Mouse (Mus musculus) spleen, postnatal 4 days (tissue): Measurements from ENCODE around the gene Ppp1r32.

ENCODE experiments used
- DNase-seq, 2 experiments: peaks; one replicate each; pipeline ENCODE4 v3.0.0; 2022; ENCODE audit warnings: low spot score in 2 of 2

Ppp1r32 gene

DNA sequence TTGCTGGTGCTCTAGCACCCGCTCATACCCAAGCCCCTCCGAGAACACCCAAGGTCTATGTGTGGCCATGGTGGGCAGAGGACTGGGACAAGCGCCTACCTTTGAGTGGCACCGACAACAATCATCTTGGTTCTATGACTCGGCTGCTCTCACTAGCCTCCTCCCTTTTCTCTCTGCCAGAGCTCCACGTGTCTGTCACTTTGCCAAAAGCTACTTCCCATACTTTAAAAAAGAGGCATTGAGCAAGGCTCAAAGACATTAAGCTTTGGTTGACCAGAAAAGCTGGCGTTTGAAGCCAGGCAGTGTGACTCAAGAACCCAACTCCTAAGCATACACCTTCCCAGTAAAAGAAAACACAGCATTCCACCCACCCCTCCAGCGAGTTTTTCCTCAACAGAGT is 24.6 kb downstream of the Ppp1r32 start:
- no peak for DNase-seq

DNA sequence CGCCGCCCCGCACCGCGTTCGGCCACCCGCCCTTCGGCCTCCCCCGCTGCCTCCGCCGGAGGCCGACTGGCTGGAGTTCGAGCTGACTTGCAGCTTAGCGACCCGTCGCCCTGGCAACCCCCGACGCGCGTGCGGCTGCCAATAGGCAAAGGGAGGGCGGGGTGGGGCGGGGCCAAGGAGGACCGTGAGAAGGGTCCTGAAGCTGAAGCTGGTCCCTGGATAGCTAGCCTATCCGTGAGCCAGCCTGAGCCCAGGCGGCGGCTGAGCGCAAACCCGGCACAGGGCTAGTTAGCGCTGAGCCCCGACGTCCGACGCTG is 25.3 kb downstream of the Ppp1r32 start:
- no peak for DNase-seq

DNA sequence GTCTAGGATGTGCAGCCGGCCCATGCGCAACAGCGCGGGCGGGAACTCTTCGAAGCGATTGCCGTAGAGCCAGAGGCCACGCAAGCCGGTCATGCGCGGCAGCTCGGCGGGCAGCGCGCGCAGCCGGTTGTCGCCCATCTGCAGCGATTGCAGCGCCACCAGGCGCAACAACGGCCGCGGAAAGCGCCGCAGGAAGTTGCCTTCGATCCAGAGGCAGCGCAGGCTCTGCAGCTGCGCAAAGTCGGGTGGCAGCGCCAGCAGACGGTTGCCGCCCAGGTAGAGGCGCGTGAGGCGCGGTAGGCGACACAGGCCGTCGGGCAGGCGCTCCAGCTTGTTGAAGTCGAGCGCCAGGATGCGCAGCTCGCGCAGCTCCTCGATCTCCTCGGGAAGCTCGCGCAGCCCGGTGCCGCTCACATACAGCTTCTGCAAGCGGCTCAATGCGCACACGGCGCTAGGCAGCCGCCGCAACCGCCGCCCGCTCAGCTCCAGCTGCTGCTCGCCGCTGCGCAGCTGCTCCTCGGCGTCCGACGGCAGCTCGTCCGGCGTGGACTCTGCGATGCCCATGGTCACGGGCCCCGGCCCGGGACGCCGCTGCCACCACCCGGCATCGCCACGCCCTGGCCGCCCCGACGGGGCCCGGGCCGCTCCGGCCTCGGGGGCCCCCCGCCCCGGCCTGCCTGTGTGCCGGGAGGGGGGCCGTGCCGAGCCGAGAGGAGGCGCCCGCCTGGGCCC is 25.8 kb downstream of the Ppp1r32 start, which contains the start of gene Lrrc10b:
Lrrc10b (minus strand) TSS at position 722 of the 732 bp plus-strand sequence.
- peak; percentile 53 to 75 for DNase-seq

GRCm38 (mm10) chr19:10455437-10455806 is 27.3 kb downstream of the Ppp1r32 start:
- DNase-seq, result no peak

GRCm38 (mm10) chr19:10454718-10455436 is 27.9 kb downstream of the Ppp1r32 start:
- DNase-seq, result no peak

- peak; percentile 66 to 82 for DNase-seq
These were observed 33.0 kb downstream of the Ppp1r32 start for GRCm38 (mm10) chr19:10449708-10450107.

GRCm38 (mm10) chr19:10449190-10449589 is 33.5 kb downstream of the Ppp1r32 start:
- DNase-seq, result no peak

DNA sequence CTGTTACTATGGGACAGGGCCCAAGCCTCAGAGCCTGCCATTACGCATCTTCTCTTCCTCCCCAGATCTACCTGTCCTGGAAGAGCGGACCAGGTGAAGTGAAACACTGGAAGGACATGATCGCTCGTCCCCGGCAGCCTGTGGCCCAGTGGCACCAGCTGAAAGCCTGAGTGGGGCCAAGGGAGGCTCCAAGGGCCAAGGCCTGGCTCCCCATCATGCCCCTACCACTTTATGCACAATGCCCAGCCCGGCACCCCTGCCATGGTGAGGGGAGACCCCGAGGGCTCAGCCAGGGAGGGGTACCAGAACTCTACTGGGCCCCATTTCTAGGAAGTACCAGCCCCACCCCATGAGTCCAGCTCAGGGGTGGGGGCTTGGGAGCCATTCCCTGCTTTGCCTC is 34.5 kb downstream of the Ppp1r32 start:
- no peak for DNase-seq

GRCm38 (mm10) chr19:10444685-10445369 is 37.9 kb downstream of the Ppp1r32 start:
- DNase-seq, result no peak

GRCm38 (mm10) chr19:10437521-10437920 is 45.2 kb downstream of the Ppp1r32 start:
- DNase-seq, result no peak

- no peak for DNase-seq
These were observed 46.0 kb downstream of the Ppp1r32 start for GRCm38 (mm10) chr19:10436726-10437125.

GRCm38 (mm10) chr19:10435908-10436307 is 46.8 kb downstream of the Ppp1r32 start:
- peak; percentile 51 to 77 for DNase-seq

DNA sequence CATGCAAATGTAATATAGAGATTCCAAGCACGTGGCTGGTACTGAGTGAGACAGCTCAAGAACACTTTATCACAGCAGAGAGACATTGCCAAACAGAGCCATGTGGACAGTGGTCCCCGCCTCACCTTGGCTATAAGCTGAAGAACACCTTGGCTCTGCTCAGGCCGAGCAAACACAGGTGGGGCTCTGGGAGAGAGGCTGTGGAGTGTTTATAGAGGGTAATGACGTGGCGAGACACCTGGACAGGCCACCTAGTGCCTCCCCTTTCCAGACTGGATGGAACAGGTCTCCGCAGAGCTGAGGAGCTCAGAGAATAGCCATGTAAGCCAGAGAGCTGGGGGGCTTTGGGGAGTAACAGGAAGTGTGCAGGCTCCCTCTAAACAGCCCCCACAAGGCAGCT is 47.8 kb downstream of the Ppp1r32 start:
- DNase-seq, result no peak

DNA sequence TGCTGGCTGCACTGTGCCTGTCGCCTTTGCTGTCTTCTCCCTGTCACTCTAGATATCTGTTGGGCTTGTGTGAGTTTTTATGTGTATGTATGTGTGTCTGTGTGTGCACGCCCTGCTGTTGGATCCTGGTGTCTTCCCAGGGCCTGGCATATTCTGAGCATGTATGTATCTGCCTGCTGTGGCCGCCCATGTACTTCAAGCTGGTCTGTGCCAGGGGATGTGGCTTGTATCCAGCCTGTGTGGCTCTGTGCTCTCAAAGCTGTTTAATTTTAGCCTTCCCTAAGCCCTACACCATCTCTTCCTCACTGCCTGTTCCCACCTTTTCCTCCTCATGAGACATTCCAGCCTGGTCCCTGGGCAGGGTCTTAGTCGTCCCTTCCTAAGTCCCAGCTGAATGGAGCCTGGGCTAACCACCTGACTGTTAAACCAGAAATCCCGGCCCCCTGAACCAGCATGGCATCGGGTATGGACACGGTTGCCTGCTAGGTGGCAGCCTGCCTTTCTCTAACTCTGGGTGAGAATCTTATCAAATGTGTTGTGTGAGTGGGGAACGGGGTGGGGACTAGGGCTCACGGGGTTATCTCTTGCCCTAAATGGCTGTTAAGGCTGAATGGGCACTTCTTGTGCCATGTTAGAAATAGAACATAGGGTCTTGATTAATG is 48.7 kb downstream of the Ppp1r32 start:
- DNase-seq, result no peak

GRCm38 (mm10) chr19:10433225-10433624 is 49.5 kb downstream of the Ppp1r32 start:
- no peak for DNase-seq

GRCm38 (mm10) chr19:10431841-10432240 is 50.9 kb downstream of the Ppp1r32 start:
- DNase-seq, result no peak

DNA sequence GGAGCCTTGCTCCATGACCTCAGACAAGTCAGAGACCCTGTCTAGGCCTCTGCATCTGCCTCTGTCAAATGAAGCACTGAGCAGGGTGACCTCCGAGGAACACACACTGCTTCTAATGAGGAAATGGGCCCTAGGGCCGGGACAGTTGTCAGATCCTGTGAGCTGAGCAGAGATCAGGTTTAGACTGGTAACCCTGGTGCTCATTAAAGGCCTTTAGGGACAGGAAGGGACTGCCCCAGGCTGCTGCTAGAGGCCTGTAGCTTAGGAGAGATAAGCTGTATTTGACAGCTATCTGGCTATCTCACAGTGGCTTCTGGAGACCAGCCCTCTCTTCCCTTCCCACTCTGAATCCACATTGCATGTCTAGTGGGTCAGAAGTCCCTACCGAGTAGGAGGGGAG is 51.3 kb downstream of the Ppp1r32 start:
- no peak for DNase-seq

GRCm38 (mm10) chr19:10429371-10429770 is 53.4 kb downstream of the Ppp1r32 start:
- DNase-seq, result no peak

- DNase-seq, result no peak
These were observed 55.3 kb downstream of the Ppp1r32 start for GRCm38 (mm10) chr19:10427431-10427830.

GRCm38 (mm10) chr19:10426793-10427192 is 55.9 kb downstream of the Ppp1r32 start:
- DNase-seq, result no peak

DNA sequence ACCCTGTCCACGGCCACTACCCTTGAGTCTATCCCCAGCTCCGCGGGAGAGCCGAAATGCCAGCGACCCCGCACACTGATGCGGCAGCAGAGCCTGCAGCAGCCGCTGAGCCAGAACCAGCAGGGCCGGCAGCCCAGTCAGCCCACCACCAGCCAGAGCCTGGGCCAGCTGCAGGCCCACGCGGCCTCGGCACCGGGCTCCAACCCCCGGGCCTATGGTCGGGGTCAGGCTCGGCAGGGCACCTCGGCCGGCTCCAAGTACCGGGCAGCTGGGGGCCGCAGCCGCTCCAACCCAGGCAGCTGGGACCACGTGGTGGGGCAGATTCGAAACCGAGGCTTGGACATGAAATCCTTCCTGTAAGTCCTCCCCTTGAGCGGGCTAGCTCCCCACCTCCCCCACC is 56.4 kb downstream of the Ppp1r32 start:
- no peak for DNase-seq
